Mouse (Mus musculus): ENCODE measurements at regions not wholly inside any gene's neighbourhood (a gene's known extent, or its start where the extent isn't known, plus 50 kb on each side); places are given as distances from the start of the nearest gene placed in this dataset.

- TF ChIP-seq EP300 (IDR thresholded peaks at IDR 0.05) (no peak), CTCF (IDR thresholded peaks at IDR 0.05) (no peak)
- WGBS, result 73% methylated on average over 6 of the region's 6 CpGs
- H3K4me2 ChIP-seq (replicated peaks; ENCODE audit: low read depth, low read length), result no peak overlapping the region
- H3K4me1 ChIP-seq (ENCODE audit: insufficient read depth, low read depth, low read length), result no peaks in the 10 kb centered on the region
- no peak overlapping the region for H3K9ac ChIP-seq (replicated peaks; ENCODE audit: low read depth)
- no peaks in the 10 kb centered on the region for H3K9me3 ChIP-seq (ENCODE audit: low read length)
- DNase-seq (ENCODE audit: low spot score) (no peak), ATAC-seq (no peak)
- no peaks in the 10 kb centered on the region for H3K27me3 ChIP-seq (replicated peaks; ENCODE audit: insufficient read depth, low read length)
- H3K36me3 ChIP-seq (ENCODE audit: insufficient read depth, low read length), result no peaks in the 10 kb centered on the region
- no peak overlapping the region for H3K27ac ChIP-seq (ENCODE audit: low read length)
- H3K4me3 ChIP-seq (ENCODE audit: low read depth, low read length), result no peak overlapping the region
These were observed 121.8 kb upstream of the Max start for GRCm38 (mm10) chr12:77083760-77084159.

GRCm38 (mm10) chr12:77081774-77082173, 119.8 kb upstream of the Max start:
- Histone ChIP-seq H3K9me3 (ENCODE audit: low read length) (no peaks in the 10 kb centered on the region), H3K4me1 (ENCODE audit: insufficient read depth, low read depth, low read length) (no peaks in the 10 kb centered on the region), H3K27ac (ENCODE audit: low read length) (no peak overlapping the region), H3K4me3 (ENCODE audit: low read depth, low read length) (no peak overlapping the region), H3K27me3 (replicated peaks; ENCODE audit: insufficient read depth, low read length) (no peaks in the 10 kb centered on the region), H3K36me3 (ENCODE audit: insufficient read depth, low read length) (no peaks in the 10 kb centered on the region), H3K4me2 (replicated peaks; ENCODE audit: low read depth, low read length) (no peak overlapping the region), H3K9ac (replicated peaks; ENCODE audit: low read depth) (no peak overlapping the region)
- WGBS, result 77% methylated on average over 1 of the region's 2 CpGs
- TF ChIP-seq CTCF (IDR thresholded peaks at IDR 0.05) (no peak), EP300 (IDR thresholded peaks at IDR 0.05) (no peak)
- no peak for DNase-seq (ENCODE audit: low spot score)
- ATAC-seq, result no peak

- ATAC-seq, result no peak
- Histone ChIP-seq H3K4me3 (ENCODE audit: low read depth, low read length) (no peak overlapping the region), H3K9ac (replicated peaks; ENCODE audit: low read depth) (no peak overlapping the region), H3K27me3 (replicated peaks; ENCODE audit: insufficient read depth, low read length) (no peaks in the 10 kb centered on the region), H3K9me3 (ENCODE audit: low read length) (no peaks in the 10 kb centered on the region), H3K4me1 (ENCODE audit: insufficient read depth, low read depth, low read length) (no peaks in the 10 kb centered on the region), H3K36me3 (ENCODE audit: insufficient read depth, low read length) (no peaks in the 10 kb centered on the region), H3K27ac (ENCODE audit: low read length) (no peak overlapping the region), H3K4me2 (replicated peaks; ENCODE audit: low read depth, low read length) (no peak overlapping the region)
- DNase-seq (ENCODE audit: low spot score), result no peak
- 83% methylated on average over 3 of the region's 3 CpGs for WGBS
- no peak for TF ChIP-seq EP300 (IDR thresholded peaks at IDR 0.05)
- no peak for TF ChIP-seq CTCF (IDR thresholded peaks at IDR 0.05)
These were observed 117.5 kb upstream of the Max start for GRCm38 (mm10) chr12:77079481-77079880.

GRCm38 (mm10) chr12:77076678-77077077, 114.7 kb upstream of the Max start:
- Histone ChIP-seq H3K9ac (replicated peaks; ENCODE audit: low read depth) (no peak overlapping the region), H3K4me3 (ENCODE audit: low read depth, low read length) (no peak overlapping the region), H3K27me3 (replicated peaks; ENCODE audit: insufficient read depth, low read length) (no peaks in the 10 kb centered on the region), H3K4me2 (replicated peaks; ENCODE audit: low read depth, low read length) (no peak overlapping the region), H3K9me3 (ENCODE audit: low read length) (no peaks in the 10 kb centered on the region), H3K4me1 (ENCODE audit: insufficient read depth, low read depth, low read length) (no peaks in the 10 kb centered on the region), H3K36me3 (ENCODE audit: insufficient read depth, low read length) (no peaks in the 10 kb centered on the region), H3K27ac (ENCODE audit: low read length) (no peak overlapping the region)
- 91% methylated on average over 5 of the region's 5 CpGs for WGBS
- no peak for DNase-seq (ENCODE audit: low spot score)
- TF ChIP-seq CTCF (IDR thresholded peaks at IDR 0.05), result no peak
- TF ChIP-seq EP300 (IDR thresholded peaks at IDR 0.05), result no peak
- ATAC-seq, result no peak

DNA sequence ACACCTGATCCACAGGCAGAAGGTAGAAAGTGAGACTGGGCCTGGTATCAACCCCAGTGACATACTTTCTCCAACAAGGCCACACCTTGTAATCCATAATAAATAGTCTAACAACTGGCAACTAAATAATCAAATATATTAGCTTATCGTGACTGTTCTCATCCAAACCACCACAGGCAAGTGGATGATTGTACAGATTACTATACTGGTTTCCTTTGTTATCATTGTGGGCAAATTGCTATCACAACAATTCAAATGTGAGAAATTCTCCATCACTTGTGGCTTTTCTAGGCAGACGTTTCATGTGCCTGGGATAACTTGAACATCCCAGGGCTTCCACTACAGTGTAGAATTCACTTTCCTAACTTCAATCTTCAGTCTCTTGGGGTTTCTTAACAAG, 112.6 kb upstream of the Max start:
- no peak overlapping the region for H3K9ac ChIP-seq (replicated peaks; ENCODE audit: low read depth)
- no peak for DNase-seq (ENCODE audit: low spot score)
- no peak for ATAC-seq
- no peak for TF ChIP-seq EP300 (IDR thresholded peaks at IDR 0.05)
- no peak for TF ChIP-seq CTCF (IDR thresholded peaks at IDR 0.05)
- H3K27me3 ChIP-seq (replicated peaks; ENCODE audit: insufficient read depth, low read length), result no peaks in the 10 kb centered on the region
- H3K4me3 ChIP-seq (ENCODE audit: low read depth, low read length), result no peak overlapping the region
- H3K9me3 ChIP-seq (ENCODE audit: low read length), result no peaks in the 10 kb centered on the region
- no peaks in the 10 kb centered on the region; the same call in 1 of the 2 replicates for H3K4me1 ChIP-seq (ENCODE audit: insufficient read depth, low read depth, low read length)
- H3K27ac ChIP-seq (ENCODE audit: low read length), result no peak overlapping the region
- WGBS, result 73% methylated on average over 2 of the region's 2 CpGs
- H3K4me2 ChIP-seq (replicated peaks; ENCODE audit: low read depth, low read length), result no peak overlapping the region
- no peaks in the 10 kb centered on the region for H3K36me3 ChIP-seq (ENCODE audit: insufficient read depth, low read length)

- no peaks in the 10 kb centered on the region for H3K27me3 ChIP-seq (replicated peaks; ENCODE audit: insufficient read depth, low read length)
- ATAC-seq, result no peak
- WGBS, result 76% methylated on average over 1 of the region's 1 CpGs
- TF ChIP-seq CTCF (IDR thresholded peaks at IDR 0.05) (no peak), EP300 (IDR thresholded peaks at IDR 0.05) (no peak)
- no peaks in the 10 kb centered on the region for H3K9me3 ChIP-seq (ENCODE audit: low read length)
- no peak overlapping the region for H3K27ac ChIP-seq (ENCODE audit: low read length)
- H3K9ac ChIP-seq (replicated peaks; ENCODE audit: low read depth), result no peak overlapping the region
- no peak overlapping the region for H3K4me2 ChIP-seq (replicated peaks; ENCODE audit: low read depth, low read length)
- H3K4me1 ChIP-seq (ENCODE audit: insufficient read depth, low read depth, low read length), result no peaks in the 10 kb centered on the region; the same call in 1 of the 2 replicates
- no peak for DNase-seq (ENCODE audit: low spot score)
- H3K4me3 ChIP-seq (ENCODE audit: low read depth, low read length), result no peak overlapping the region
- no peaks in the 10 kb centered on the region for H3K36me3 ChIP-seq (ENCODE audit: insufficient read depth, low read length)
These were observed 109.7 kb upstream of the Max start for GRCm38 (mm10) chr12:77071700-77072099.

DNA sequence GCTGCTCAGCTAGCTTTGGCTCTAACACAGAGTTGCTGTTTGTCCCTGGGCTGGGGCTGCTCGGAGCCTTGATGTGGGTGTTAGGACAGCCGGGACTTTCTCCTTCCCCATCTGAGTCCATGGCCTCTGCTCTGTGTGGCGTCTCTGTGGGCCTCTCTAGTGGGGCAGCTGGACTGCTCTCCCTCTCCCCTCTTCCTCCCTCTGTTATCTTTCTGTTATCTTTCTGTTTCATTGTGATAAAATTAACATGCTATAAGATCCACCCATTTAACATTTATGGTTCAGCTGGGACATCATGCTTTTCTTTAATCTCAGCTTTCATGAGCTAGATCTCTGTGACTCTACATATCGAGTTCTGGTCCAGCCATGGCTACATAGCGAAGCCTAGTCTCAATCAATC, 105.9 kb upstream of the Max start:
- no peak overlapping the region for H3K4me3 ChIP-seq (ENCODE audit: low read depth, low read length)
- no peaks in the 10 kb centered on the region for H3K36me3 ChIP-seq (ENCODE audit: insufficient read depth, low read length)
- TF ChIP-seq CTCF (IDR thresholded peaks at IDR 0.05) (no peak), EP300 (IDR thresholded peaks at IDR 0.05) (no peak)
- no peaks in the 10 kb centered on the region; the same call in 1 of the 2 replicates for H3K4me1 ChIP-seq (ENCODE audit: insufficient read depth, low read depth, low read length)
- H3K27me3 ChIP-seq (replicated peaks; ENCODE audit: insufficient read depth, low read length), result no peaks in the 10 kb centered on the region
- DNase-seq (ENCODE audit: low spot score) (no peak), ATAC-seq (no peak)
- H3K27ac ChIP-seq (ENCODE audit: low read length), result no peak overlapping the region
- H3K9me3 ChIP-seq (ENCODE audit: low read length), result no peaks in the 10 kb centered on the region
- WGBS, result 77% methylated on average over 5 of the region's 5 CpGs
- no peak overlapping the region for H3K4me2 ChIP-seq (replicated peaks; ENCODE audit: low read depth, low read length)
- no peak overlapping the region for H3K9ac ChIP-seq (replicated peaks; ENCODE audit: low read depth)
